Mouse (Mus musculus) heart, postnatal 0 days (tissue): Measurements from ENCODE around the gene Gm9887.

Experiments
- CTCF ChIP-seq: IDR thresholded peaks from 2 replicates; pipeline ENCODE4 v1.5.1; 2016; ENCODE audit warnings: antibody characterized with exemption, control low read depth, low read depth
- EP300 ChIP-seq: IDR thresholded peaks from 2 replicates; pipeline ENCODE4 v1.6.1; 2016; ENCODE audit warnings: antibody characterized with exemption, low read depth

DNA sequence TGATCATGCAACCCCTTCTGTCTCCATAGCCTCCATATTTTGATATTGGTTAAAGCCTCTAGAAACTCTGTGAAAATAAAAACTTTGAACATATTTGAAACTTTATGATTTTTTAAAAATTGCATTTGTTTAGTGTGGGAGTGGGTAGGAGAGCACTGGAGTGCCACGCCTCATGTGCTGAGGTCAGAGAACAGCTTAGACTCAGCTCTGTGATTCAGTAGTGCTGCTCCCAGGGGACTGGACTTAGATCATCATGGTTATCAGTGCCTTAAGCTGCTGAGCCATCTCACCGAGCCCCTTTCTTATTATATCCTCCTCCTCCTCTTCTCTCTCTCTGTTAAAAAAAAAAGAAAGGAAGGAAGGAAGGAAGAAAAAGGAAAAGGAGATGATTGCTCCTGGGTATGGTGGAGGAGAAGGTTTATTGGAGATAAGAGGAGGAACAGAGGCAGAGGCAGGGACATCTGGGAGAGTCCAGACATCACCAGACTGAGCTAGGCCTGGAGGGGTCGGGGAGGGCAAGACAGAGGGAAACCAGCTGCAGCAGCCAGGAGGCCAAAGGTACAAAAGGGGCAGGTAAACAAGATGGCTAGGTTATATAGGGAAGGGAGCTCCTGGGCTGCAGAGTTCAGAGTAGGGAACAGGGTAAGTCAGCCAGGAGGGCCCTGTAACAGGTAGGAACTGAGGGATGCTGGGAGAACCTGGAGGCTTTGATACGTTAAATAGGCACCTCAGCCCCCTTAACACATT, 42.7 kb upstream of the Gm9887 start:
- TF ChIP-seq CTCF (no peak), EP300 (no peak)
